Mouse (Mus musculus): ENCODE data around the gene Btnl4.
"Not testable (repeated sequence)": the region's sequence is repeated elsewhere in the genome, so short reads cannot be mapped to it uniquely, and the experiment has no call there.

The Btnl4 gene

GRCm38 (mm10) chr17:34477238-34478013 lies at the start of gene Btnl4:
Gene Btnl4, minus strand, starts transcription at chr17:34477318.
- not testable (repeated sequence) for DNase-seq (ENCODE audit: low read depth, low spot score)

GRCm38 (mm10) chr17:34519001-34519400 lies 41.9 kb upstream of the Btnl4 start:
- DNase-seq (ENCODE audit: low read depth, low spot score) = no peak

DNA sequence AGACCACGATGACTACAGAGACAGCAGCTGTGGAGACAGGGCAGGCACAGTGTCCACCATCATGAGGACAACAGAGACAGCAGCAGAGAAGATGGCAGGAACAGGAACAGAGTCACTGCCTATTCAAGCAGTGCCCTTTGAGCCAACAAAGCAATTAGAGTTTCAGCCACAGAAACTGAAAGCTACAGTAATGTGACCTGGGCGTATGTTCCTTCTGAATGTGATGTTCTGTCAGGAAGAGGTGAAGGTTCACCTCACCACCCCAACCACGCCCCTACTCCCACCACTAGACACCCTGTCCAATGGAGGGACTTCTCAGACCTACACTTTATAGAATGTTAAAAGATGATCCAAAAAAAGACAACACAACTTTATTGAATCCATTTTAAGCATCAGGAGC lies 41.5 kb upstream of the Btnl4 start:
- not testable (repeated sequence) for DNase-seq (ENCODE audit: low read depth, low spot score)

GRCm38 (mm10) chr17:34517795-34518194 lies 40.7 kb upstream of the Btnl4 start:
- DNase-seq (ENCODE audit: low read depth, low spot score) = no peak

DNA sequence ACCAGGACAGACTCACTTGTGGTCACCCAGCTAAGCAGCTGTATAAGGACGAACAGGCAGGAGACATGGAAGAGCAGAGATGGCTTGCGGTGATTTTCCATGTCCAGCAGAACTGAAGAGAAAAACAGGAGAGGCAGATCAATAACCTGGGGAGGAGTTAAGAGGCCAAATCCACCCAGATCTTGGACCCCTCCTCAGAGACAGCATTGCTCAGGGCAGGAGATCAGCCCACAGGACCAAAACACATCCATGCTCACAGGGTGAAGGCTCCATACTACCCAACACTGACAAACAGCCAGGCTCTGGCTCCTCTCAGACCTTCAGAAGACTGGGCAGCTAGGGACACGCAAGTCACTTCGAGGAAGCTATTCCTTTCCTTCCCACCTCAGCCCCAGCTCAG lies 40.1 kb upstream of the Btnl4 start, which contains the start of gene Btnl6:
Gene Btnl6, minus strand, starts transcription at position 101 of the 400 bp plus-strand sequence.
- DNase-seq (ENCODE audit: low read depth, low spot score) = no peak

DNA sequence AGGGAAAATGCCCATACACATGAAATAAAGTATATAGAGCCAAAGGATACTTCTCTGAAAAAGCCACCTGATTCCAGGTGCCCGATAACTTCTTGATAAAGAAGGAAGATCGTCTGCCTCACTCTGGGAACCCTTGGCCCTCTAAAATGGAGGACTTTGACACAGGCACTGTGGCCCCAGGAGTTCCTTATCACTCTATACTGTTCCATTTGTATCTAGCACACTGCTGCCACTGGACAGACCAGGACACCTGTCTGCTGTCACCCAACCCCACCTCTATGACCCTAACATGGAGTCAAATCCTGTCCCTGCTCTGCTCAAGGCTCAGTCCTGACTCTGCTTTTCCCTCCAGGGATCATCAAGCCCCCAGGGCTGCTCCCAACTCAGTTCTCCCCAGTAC lies 39.4 kb upstream of the Btnl4 start:
- no peak for DNase-seq (ENCODE audit: low read depth, low spot score)

GRCm38 (mm10) chr17:34511723-34512122 lies 34.6 kb upstream of the Btnl4 start:
- DNase-seq (ENCODE audit: low read depth, low spot score) = not testable (repeated sequence)

DNA sequence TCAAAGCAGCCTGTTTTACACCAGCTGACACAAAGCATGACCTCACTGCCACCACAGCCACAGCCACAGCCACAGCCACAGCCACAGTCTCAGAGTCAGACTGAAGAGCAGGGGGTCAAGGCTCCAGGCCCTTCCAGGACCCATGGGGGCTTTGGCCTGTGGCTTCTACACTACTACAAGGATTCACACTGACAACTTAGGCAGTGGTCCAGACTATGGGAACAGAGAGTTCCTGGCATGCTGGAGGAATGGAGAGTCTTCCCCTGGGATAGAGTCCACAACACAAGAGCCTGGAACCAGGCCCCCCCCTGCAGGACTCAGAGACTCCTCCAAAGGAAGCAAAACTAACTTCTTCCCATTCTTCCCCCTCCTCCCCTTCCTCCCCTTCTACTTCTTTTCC lies 30.5 kb upstream of the Btnl4 start:
- DNase-seq (ENCODE audit: low read depth, low spot score) = no peak

DNA sequence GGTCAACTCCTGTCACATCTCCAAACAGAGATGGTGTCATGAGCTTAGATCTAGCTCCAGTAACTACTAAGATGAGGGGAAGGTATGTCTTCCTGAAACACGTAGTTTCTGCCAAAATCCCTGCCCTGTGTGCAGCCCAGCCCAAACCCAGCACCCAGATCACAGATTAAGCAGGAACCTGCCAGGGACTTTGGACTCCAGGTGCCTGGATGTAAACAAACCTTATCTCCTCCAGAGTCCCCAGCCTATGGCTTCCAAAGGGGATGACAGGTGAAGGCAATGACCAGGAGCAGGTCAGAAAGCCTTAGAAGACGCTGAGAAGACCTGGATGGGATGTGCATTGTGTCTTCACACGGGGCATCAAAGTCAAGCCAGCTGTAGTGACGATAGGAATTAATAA lies 20.6 kb upstream of the Btnl4 start:
- DNase-seq (ENCODE audit: low read depth, low spot score) = not testable (repeated sequence)

DNA sequence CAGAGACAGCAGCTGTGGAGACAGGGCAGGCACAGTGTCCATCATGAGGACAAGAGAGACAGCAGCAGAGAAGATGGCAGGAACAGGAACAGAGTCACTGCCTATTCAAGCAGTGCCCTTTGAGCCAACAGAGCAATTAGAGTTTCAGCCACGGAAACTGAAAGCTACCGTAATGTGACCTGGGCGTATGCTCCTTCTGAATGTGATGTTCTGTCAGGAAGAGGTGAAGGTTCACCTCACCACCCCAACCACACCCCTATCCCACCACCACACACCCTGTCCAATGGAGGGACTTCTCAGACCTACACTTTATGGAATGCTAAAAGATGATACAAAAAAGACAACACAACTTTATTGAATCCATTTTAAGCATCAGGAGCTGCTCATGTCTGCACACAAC lies 20.2 kb upstream of the Btnl4 start:
- DNase-seq (ENCODE audit: low read depth, low spot score) = not testable (repeated sequence)

DNA sequence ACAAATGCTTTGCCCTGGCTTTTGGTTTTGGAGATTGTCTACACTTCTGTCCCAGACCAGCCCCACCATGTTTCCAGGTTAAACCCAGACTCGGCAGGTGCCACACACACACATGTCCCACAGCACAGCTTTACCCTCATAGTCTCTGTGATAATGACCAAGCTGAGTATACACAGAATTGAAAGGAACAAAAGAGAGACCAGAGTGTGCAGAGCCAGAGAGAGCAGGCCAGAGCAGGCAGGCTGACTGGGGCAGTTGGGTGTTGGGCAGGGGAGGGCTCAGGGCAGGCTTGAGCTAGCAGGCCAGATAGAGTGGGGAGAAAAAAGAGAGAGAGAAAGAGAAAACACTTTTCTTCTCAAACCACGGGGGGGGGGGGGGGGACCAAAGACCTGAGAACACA lies 19.4 kb upstream of the Btnl4 start:
- no peak for DNase-seq (ENCODE audit: low read depth, low spot score)

GRCm38 (mm10) chr17:34495156-34495555 lies 18.0 kb upstream of the Btnl4 start:
- not testable (repeated sequence) for DNase-seq (ENCODE audit: low read depth, low spot score)

GRCm38 (mm10) chr17:34492796-34493195 lies 15.7 kb upstream of the Btnl4 start:
- no peak for DNase-seq (ENCODE audit: low read depth, low spot score)

DNA sequence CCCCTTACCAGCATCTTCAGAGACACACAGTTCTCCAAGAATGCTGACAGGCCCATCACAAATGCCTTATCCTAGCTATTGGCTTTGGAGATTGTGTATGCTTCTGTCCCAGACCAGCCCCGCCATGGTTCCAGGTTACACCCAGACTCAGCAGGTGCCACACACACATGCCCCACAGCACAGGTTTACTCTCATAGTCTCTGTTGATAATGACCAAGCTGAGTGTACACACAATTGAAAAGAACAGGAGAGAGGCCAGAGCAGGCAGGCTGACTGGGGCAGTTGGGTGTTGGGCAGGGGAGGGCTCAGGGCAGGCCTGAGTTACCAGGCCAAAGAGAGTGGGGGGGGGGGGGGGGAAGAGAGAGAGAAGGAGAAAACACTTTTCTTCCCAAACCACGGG lies 691 bp downstream of the Btnl4 start:
- no peak for DNase-seq (ENCODE audit: low read depth, low spot score)

- DNase-seq (ENCODE audit: low read depth, low spot score) = no peak
These were observed 2.1 kb downstream of the Btnl4 start for GRCm38 (mm10) chr17:34475060-34475459.

GRCm38 (mm10) chr17:34470491-34470890 lies 6.6 kb downstream of the Btnl4 start:
- no peak for DNase-seq (ENCODE audit: low read depth, low spot score)

DNA sequence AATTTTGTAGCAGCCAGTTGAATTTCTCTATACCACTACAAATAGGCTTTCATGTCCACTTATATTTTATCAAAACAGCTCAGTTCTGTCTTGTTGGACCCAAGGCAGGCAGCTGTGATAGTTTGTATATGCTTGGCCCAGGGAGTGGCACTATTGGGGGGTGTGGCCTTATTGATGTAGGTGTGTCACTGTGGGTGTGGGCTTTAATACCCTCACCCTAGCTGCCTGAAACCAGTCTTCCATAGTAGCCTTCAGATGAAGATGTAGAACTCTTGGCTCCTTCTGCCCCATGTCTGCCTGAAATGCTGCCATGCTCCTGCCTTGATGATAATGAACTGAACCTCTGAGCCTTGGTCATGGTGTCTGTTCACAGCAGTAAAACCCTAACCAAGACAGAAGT lies 11.2 kb downstream of the Btnl4 start:
- DNase-seq (ENCODE audit: low read depth, low spot score) = not testable (repeated sequence)

GRCm38 (mm10) chr17:34459255-34459654 lies 17.9 kb downstream of the Btnl4 start:
- DNase-seq (ENCODE audit: low read depth, low spot score) = no peak

DNA sequence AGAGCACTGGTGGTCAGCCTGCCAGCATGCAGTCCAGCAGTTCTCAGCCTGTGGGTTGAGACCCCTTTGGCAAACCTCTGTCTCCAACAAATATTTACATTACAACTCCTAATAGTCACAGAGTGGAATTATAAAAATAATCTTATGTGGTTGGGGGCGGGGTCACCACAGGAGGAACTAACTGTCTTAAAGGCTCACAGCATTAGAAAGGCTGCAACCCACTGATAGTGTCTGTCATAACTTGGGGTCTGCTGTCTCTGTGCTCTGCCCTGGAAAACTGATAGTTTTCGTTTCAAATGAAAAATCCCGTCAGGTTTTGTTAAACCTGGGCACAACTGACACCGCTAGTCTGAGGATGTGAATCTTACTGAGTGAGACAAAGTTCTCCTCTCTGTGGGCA lies 19.4 kb downstream of the Btnl4 start:
- DNase-seq (ENCODE audit: low read depth, low spot score) = no peak

GRCm38 (mm10) chr17:34448473-34449041 lies 28.6 kb downstream of the Btnl4 start:
- DNase-seq (ENCODE audit: low read depth, low spot score) = no peak

GRCm38 (mm10) chr17:34441990-34442389 lies 35.1 kb downstream of the Btnl4 start:
- no peak for DNase-seq (ENCODE audit: low read depth, low spot score)

GRCm38 (mm10) chr17:34439795-34440194 lies 37.3 kb downstream of the Btnl4 start:
- peak; percentile 42 for DNase-seq (ENCODE audit: low read depth, low spot score)

DNA sequence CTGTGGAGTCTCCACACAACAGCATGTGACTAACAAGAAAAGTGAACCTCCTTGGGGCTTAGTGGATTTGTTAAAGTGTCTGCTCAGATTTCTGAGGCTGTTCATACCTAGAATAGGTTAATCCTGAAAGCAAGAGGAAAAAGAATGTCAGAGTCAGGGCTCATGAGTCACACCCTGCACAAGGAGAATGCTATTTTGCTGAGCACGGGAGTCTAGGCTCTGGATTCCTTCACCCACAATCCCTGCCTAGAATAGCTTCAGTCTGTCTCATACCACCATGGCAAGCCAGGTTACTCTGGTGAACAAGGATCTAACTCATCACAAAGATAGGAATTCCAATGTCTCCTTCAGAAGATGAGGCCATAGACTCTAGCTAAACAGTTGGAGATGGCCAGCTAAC lies 38.5 kb downstream of the Btnl4 start:
- no peak for DNase-seq (ENCODE audit: low read depth, low spot score)

Measured in mesoderm, embryonic 11.5 days (tissue).